Mouse (Mus musculus) adrenal gland, adult (tissue): ENCODE data around the gene Hs3st1.

Experiments used
- DNase-seq, 2 experiments: peaks; one replicate each; pipeline ENCODE4 v3.0.0; 2022 to 2023; ENCODE audit warnings: low spot score in 1 of 2; ENCODE audit not compliant: inconsistent age in 2 of 2

Gene Hs3st1

DNA sequence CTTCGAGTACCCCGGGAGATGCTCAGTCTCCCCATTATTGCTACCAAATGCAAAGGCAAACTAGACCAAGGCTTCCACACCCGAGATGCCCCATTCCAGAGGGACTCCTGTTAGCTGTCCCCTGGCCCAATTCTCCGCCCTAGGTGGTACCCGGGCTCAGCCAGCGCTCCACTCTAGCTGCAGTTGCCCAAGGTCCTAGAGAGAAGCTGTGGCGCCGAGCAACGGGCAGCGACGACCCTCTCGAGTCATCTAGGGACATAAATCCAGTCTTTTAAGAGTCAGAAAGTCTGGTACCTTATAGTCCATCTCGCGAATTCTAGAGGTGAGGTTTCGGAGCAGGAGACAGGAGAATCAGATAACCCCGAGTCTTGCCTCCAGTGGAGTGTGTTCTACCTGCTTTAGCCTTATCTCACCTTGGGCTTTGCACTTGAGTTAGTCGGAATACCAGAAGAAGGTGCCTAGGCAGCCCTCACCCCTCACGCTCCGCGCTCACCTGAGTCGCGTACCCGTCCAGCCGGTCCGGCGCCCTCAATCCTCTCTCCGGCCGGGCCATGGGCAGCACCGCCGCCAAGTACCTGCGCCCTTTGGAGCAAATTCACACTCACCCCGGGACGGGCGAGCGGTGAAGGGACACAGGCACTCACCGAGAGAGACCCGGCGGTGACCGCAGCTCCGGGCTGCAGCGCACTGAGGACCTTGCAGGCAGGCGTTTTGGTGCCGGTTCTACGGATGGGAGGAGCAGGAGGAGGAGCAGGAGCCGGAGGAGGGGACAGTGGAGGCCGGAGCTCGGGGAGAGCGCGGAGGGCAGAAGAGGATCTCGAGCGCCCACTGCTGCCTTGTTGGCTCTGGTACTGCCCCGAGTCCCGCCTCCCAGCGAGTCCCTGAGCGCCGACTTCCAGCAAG, 111.1 kb downstream of the Hs3st1 start:
- DNase-seq, result peak; percentile 95 to 98

DNA sequence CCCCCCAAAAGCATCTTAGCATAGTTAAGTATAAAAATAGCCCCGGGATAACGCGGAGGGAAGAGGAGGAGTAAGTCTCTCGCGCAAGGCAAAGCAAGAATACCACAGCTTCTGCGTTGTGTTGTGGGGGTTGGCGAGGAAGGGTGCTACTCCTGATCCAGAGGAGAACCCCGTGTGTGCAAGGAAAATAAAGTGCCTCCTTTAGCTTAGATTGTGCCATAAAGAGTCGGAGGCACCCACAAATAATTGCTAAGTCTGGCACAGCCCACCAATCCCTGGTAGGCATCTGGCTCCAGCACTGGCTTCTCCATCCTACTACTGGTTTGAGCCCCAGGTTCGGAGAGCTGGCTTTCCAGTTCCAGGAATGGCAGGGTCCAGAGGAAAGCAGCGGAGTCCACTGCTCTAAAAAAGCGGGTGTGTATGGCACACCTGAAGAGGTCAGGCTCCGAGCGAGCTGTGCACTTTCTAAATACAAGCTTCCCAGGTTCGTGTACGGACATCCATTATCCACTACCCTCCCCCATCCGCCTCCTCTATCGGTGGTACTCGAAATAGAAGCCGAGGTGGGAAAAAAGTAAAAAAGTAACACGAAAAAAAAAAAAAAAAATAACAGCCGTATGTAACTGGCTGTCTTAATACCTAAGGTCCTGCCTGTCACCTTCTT, 111.9 kb downstream of the Hs3st1 start:
- DNase-seq, result peak in 1 of 2 experiments; percentile 75

DNA sequence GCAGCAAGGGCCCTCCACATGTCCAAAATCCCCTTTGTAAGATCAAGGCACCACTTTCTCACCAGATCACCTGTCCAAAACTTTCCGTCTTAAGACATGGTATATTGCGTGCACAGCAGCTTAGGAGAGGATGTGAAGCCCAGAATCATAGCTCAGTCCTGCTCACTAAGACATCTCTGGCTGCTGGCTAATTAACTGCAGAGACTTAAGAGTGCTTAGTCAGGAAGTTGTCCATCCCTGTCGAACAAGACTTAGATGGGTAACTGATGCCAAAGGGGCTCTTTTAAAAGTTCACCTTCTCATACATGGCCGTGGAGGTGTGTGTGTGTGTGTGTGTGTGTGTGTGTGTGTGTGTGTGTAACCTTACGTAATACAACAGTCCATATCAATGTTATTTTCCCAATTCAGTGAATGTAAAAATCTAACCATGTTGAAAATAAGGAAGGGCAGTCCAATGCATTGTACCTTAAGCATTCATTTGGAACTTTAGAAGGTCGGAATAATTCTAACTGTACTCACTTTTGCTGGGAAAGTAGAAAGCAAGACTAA, 113.0 kb downstream of the Hs3st1 start:
- DNase-seq, result no peak

DNA sequence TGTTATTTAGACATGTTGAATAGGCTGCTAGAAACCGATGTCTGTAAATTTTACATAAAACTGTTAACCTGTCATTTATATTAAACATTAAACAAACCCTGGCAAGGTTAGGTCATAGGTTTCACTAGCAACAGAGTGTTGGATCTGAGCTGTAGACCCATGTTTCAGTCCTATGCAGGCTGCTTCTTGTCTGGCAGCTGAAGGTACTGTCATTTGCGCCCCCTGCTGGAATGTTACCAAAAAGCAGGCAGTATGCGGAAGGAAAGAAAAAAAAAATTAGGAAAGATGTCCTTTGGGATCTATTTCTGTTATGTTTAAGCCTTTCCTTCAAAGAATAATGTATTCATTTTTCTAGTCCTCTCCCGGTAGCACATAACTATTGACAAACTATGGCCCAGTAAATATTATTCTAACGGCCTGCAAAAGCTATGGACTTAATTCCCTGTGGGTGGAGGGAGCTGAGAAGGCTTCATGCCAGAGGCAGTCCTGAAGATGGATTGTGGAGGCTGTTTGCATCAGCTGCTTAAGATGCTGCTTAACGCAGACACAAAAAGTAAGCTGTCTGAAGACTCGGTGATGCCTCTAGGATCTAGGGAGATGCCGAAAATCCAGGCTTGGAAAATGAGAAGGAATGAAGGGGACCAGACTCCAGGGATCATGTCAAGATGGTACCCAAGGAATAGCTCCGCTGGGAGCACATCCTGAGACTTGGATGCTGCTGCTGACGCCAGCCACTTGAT, 115.7 kb downstream of the Hs3st1 start:
- peak; percentile 66 to 91 for DNase-seq

DNA sequence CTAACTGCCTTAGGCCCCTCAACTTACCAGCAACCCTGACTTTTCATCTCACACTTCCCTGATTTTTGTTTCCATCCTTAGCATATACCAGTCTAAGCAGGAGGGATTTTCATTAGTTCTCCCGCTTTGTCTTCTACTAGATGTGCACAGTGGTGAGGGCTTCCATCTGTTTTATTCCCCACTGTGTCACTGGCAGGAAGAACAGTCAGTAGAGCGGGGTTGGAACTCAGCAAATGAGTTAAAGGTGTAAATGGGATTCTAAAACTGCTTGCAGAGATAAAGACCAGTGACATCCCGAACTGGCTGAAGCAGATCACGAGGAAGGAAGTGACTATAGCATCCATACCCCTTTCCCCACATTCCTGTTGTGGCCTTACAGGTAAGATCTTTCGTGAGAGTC, 116.3 kb downstream of the Hs3st1 start:
- no peak for DNase-seq

DNA sequence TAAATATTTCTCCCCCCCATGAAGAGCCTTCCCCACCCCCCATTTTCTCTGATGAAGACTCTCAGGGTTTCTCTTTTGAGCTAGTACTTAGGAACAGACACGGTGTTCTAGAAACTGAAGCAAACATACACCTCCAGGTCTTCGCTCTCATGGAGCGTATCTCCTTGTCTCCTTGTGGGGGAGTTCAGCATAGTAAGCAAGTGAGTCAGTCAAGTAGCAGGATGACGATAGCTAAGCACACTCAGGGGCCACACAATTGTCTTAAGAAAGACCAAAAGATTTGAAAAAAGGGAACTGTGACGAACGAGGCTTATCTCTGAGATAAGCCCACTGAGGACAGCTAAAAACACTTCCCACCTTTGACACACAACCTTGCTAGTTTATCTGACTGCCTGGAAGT, 117.4 kb downstream of the Hs3st1 start:
- no peak for DNase-seq

DNA sequence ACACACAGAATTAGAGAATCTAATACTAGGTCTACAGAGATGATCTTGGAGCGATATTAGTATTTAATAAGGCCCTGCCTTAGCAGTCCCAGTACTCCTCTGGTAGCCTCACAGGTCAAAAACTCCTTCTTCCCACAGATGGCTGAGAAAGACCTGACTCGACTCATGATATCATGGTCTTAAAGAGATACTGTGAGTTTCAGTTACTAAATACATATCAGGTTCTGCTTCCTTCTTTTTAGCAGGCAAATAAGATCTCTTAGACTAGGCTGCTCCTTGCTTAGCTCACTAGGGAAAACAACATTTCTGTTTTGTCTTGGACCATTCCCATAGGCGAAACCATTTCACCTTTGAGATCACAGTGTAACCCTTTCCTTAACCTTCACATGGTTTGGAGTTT, 119.2 kb downstream of the Hs3st1 start:
- no peak for DNase-seq

DNA sequence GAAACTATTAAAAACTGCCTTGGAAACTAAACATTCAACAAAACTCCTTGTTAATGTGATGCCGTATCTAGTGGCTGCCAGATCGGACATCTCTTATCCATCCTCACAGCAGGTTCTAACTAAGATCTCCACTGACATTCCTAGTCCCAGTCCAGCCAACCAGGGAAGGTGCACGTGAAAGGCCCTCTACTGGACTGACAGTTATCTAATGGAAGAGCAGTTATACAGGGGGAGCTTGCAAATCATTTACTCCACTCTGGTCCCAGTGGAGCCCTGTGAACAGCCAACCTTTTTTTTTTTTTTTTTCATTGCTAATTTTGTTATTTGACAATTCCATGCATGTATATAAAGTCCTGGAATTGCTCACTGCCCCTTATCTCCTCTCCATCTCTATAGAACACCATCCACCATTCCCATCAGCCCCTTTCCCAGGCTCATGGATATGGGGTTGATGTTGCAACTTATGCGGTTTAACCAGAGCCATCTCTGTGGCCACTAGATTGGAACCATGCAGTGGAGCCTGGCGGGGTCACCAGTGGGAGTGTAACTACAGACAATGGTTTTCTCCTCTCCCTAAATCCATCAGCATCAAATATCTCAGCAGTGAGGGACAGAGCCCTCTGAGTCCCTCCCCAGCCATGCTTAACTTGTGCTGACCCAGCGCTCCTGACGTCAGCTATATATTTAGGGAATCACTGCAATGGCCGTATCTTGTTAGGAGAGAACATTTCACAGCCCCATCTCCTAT, 120.8 kb downstream of the Hs3st1 start:
- DNase-seq, result no peak

DNA sequence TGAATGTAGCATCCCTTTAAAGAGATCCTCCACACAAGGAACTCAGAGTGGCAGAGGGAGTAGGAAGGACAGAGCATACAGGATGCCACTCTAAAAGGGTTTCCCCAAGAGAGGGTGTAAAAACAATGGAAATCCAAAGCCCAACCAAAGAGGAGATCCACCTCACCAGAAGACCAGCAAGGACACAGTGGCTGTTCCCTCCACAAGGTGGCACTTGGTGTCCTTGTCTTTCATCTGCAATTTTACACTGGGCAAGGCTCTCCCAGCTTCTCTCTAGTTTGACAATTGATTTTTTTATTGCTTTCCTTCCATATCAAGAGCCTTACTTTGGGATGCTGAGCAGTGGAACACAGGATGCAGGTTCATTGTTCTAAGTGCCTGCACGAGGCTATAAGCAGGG, 122.1 kb downstream of the Hs3st1 start:
- no peak for DNase-seq

DNA sequence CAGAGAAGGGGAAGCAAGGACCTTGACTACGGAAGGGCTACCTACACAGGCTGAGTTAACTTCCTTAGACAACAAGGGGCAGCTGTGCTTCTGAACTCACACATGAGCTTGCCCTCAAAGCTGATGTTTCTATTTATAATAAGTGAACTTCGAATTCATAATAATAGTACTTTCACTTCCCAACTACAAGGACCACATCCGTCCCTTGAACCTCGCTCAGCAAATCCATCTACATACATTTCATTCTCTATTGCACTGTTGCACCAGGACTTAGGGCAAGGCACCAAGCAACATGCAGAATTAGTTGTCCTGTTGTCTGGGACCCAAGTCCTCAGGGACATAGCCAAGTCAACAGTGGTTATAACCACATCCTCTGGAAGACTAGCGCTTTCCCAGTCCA, 124.4 kb downstream of the Hs3st1 start:
- no peak for DNase-seq

DNA sequence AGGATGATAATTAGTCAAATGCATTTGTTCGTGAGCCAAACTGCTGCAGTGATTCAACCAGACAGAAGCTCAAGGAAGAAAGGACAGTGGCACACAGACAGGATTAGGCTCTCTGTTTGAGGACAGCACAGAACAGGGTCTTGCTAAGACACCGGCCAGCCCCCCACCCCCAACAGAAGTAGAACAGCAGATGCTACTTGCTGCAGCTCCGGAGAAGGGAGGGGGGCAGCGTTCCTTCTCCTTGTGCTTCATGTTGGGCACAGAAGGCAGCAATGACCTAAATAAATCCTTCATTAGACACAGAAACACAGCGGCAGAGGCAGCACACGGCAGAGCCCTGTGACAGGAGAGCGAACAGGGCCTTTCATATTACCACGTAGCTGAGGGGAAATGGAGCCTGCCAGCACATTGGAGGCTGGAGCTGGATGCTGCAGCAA, 130.2 kb downstream of the Hs3st1 start:
- peak in 1 of 2 experiments; percentile 50 for DNase-seq

DNA sequence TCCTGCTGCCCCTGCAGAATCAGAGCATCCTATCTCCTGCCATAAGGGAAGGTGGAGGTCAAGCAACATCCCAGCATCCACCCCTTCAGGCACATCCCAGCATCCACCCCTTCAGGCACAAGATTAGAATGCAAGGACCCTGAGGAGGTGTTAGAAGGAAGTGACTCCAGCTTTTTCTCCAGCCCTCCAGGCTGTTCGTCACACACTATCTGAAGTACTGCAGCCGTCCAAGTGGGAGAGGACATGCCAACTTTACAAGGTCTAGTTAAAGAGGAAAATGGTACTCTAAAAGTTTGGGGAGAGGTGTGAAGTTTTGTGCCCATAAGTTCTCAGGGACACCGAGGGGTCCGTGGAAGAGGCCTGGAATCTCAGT, 131.1 kb downstream of the Hs3st1 start:
- no peak for DNase-seq

DNA sequence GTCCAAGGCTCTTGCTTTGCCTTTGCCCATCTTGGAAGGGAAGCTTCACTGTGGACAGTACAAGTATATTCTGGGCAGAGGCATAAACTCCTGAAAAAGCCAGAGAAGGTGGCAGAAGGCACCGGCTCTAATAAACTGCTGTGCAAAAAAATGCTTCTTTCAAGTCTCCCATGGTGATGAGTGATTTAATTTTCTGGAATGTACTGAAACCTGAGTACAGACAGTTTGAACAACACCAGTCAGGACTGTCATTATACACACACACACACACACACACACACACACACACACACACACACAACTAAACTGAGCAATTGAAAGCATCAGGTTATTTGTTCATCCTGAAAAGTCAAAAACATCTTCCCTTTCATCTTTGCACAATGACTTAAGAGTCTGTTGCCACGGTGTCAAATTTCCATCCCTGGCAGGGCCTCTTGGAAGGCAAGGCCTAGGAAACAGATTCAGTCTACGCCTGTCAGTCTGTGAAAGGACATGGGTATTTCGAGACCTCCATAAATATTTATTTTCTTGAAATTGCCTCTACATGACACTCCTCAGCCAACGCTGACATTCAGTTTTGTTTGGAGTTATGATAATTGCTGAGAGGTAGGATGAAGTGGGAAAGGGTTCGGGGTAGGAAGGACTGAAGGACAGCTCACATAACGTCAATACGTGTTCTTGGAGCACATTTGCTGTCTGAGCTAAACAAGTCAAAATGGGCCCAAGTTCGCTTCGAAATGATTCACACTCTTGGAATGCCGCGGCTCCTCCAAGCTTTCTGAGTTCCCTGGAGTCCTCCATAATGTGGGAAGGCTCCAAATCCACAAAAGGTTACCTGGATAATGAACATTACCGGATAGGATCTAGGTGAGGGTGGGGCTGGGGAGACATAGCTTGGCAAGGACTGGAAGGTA, 131.7 kb downstream of the Hs3st1 start:
- no peak for DNase-seq

DNA sequence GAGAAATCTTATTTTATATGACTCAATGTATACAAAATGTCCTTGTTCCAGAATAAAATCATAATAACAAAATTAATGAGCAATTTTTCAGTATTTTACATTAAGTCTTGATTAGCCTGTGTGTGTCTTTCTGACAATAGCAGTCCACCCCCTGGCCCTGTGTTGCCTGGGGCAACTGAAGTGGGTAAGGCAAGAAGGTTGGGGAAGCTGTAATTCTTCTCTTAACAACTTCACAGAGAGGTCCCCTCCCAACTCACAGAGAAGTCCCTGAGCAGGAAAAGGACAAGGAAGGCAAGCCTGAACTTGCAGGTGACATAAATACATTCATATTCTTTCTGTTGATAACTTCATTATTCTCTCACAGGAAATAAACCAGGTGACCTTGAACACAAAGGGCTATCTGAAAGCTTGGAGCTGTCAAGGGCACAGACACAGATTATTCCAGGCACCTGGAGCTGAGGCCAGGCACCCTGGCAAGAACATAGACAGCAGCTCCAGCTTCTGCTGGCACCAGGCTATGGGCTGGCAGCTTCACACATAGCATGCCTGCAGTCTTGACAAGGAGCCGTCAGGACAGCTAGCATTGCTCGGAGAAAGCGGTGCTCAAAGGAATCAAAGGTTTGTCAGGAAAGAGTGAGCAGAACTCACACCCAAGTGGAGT, 134.9 kb downstream of the Hs3st1 start:
- DNase-seq, result peak in 1 of 2 experiments; percentile 69

DNA sequence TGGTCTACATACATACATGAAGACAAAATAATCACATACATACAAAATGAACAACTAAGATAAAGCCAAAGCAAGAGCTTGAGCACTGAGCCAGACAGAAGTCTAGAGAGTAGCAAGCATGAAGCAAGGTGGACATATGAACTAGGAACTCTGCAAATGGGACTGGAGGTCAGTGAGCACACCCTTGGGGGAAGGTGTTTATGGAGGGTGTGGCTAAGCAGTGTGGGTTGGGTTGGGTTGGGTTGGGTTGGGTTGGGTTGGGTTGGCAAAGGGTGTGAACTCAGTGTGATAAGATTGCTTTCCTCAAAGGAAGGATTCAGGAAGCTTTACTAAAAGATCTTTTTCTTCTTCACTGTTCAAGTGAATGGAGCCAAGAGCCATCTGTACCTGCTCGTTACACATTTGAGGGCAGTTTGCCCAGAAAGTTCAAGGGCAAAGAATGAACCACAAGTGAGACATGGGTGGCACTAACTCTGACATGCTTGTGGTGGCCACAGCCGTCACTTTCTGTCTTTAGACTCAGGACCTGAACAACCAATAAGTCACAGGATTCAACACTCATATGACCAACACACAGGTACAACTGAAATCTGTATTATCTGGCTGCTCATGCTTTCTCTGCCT, 137.8 kb downstream of the Hs3st1 start:
- DNase-seq, result peak; percentile 21 to 55

DNA sequence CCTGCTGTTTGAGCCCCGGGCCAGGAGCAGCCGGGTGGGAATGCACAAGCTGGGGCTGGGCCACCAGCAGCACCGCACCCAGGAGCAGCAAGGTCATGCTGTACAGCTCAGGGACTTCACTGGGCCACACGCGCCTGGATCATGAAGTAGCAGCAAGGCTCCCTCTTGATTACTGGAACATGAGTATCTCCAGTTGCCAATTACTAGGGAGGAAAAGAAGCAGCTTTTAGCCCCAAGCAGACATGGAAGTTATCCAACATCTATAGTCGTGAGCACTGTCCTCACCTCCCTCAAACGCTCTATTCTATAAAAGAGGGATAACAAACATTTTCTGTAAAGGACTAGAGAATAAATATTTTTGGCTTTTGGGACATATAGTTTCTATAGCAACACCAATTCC, 140.1 kb downstream of the Hs3st1 start:
- DNase-seq, result no peak

DNA sequence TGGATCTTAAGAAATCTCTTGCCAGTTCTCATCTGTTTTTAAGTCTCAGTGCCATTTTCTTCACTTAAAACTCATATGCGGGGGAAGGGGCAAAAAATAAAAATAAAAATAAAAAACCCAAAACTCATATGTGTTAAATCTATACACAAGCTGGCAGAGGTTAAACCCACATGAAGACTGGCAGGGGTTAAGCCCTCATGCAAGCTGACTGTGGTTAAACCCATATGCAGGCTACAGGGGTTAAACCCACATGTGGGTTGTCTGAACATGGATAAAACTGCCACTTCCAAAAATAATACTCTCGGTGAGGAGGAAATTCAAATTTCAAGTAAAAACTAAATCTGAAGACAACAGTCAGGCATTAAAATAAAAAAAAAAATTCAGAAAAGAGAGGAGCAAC, 141.7 kb downstream of the Hs3st1 start:
- DNase-seq, result no peak

DNA sequence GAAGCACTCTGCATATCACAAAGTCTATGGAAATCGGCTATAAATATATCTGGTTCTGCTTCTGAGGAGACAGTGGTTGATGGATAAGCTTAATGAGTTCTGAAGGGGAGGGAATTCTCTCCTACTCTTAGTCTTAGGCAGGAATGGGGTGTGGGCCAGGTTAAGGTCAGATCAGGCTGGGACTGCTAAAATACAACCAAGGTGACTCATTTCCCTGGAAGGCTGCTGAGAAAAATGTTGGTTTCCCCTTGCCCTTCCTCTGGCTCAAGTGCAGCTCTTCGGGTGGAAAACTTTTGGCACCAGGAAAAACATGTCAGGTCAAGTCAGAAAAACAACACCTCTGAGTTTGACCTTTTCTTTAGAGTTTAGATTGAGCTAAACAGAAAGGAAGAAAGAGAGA, 143.0 kb downstream of the Hs3st1 start:
- DNase-seq, result peak; percentile 24 to 82

DNA sequence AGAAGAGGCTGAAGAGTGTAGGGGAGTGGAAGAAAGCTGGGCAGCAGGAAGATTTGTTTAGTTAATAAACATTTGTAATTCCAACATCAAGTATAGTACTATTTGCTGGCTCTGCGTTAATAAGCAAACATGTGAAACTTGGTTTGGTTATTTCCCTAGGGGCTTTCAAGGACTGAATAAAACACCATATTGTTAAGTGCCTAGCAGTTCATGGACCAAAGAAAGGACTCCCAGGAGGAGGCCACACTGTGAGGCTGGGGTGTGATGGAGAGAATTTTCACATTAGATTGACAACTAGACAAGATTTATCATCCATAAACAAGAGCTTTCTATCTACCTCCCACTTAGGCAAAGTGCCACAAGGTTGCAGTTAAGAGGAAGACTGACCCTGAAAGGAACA, 147.0 kb downstream of the Hs3st1 start:
- DNase-seq, result peak in 1 of 2 experiments; percentile 57
